ENCODE assay signal across 10 mouse cellular contexts in genomic region chr11:55533378-55533777, GRCm38 (mm10).
A peak's percentile ranks its signal among the peaks of the same experiment; 100 is the strongest.
DNase-seq lines count a peak whose midpoint lies in the region; ATAC-seq and TF ChIP-seq lines count a peak whose summit lies in the region.
"Had no signal": no experiment of that assay in that cellular context is flagged by ENCODE, and none has a peak within 500 bp of the region (broad histone marks: within the 10 kb centered on the region; RNA-seq: fewer than 3 reads in every experiment).

No protein-coding gene starts in this region.

- no peak for ATAC-seq in hindbrain, embryonic 15.5 days (ENCODE audit: low FRiP score, low read depth)
- ATAC-seq in hindbrain, embryonic 11.5 days (ENCODE audit: low FRiP score), result no peak
- ATAC-seq in liver, postnatal 0 days, result no peak
- ATAC-seq: Patski had no signal

- H3K9me3 ChIP-seq in hindbrain, embryonic 15.5 days, result no peaks in the 10 kb centered on the region
- H3K9me3 ChIP-seq in hindbrain, embryonic 11.5 days (ENCODE audit: control insufficient read depth, low read length), result no peaks in the 10 kb centered on the region
- no peaks in the 10 kb centered on the region for H3K9me3 ChIP-seq in liver, postnatal 0 days (ENCODE audit: low read length)
- H3K9me3 ChIP-seq: limb, embryonic 13.5 days had no signal

- H3K36me3 ChIP-seq in hindbrain, embryonic 15.5 days, result no peaks in the 10 kb centered on the region
- no peaks in the 10 kb centered on the region for H3K36me3 ChIP-seq in hindbrain, embryonic 11.5 days (ENCODE audit: control insufficient read depth, insufficient read depth, low read length)
- no peaks in the 10 kb centered on the region for H3K36me3 ChIP-seq in liver, postnatal 0 days (replicated peaks; ENCODE audit: insufficient read depth, low read length)
- H3K36me3 ChIP-seq: limb, embryonic 13.5 days had no signal

- no peak for TF ChIP-seq EP300 in liver, postnatal 0 days (IDR thresholded peaks at IDR 0.05; ENCODE audit: low read depth)

- H3K4me3 ChIP-seq in hindbrain, embryonic 15.5 days, result no peak overlapping the region
- no peak overlapping the region for H3K4me3 ChIP-seq in hindbrain, embryonic 11.5 days (ENCODE audit: low read depth, low read length)
- H3K4me3 ChIP-seq in liver, postnatal 0 days (ENCODE audit: low read depth, low read length), result no peak overlapping the region
- H3K4me3 ChIP-seq: limb, embryonic 13.5 days had no signal

- 0 out of 2 replicates have a peak overlapping the region, but pooled peaks have one; percentile 3 for H3K27ac ChIP-seq in hindbrain, embryonic 15.5 days (replicated peaks)
- H3K27ac ChIP-seq in hindbrain, embryonic 11.5 days (ENCODE audit: low read depth, low read length), result no peak overlapping the region
- no peak overlapping the region for H3K27ac ChIP-seq in liver, postnatal 0 days (ENCODE audit: low read depth)
- H3K27ac ChIP-seq: limb, embryonic 13.5 days had no signal

- WGBS in hindbrain, embryonic 15.5 days, result 42% methylated on average over 5 of the region's 5 CpGs
- WGBS in hindbrain, embryonic 11.5 days, result 92% methylated on average over 5 of the region's 5 CpGs
- WGBS in liver, postnatal 0 days (ENCODE audit: insufficient replicate concordance), result 61% methylated on average over 5 of the region's 5 CpGs

- H3K27me3 ChIP-seq in hindbrain, embryonic 15.5 days, result no peaks in the 10 kb centered on the region
- H3K27me3 ChIP-seq in hindbrain, embryonic 11.5 days (ENCODE audit: control insufficient read depth, insufficient read depth, low read length), result no peaks in the 10 kb centered on the region
- H3K27me3 ChIP-seq in liver, postnatal 0 days (ENCODE audit: insufficient read depth, low read length), result no peaks in the 10 kb centered on the region
- H3K27me3 ChIP-seq: limb, embryonic 13.5 days had no signal

- peaks cover 11% of the 10 kb centered on the region for H3K4me1 ChIP-seq in hindbrain, embryonic 15.5 days (replicated peaks)
- no peaks in the 10 kb centered on the region for H3K4me1 ChIP-seq in hindbrain, embryonic 11.5 days (replicated peaks; ENCODE audit: control insufficient read depth, insufficient read depth, low read length)
- H3K4me1 ChIP-seq in liver, postnatal 0 days (ENCODE audit: insufficient read depth), result no peaks in the 10 kb centered on the region
- H3K4me1 ChIP-seq: limb, embryonic 13.5 days had no signal

- no peak for DNase-seq in hindbrain, embryonic 11.5 days (ENCODE audit: low spot score)
- DNase-seq in cerebellum, adult 18-20 months, result peak; percentile 88
- DNase-seq in frontal cortex, postnatal 14 days (ENCODE audit: low spot score in 2 of 2), result peak; percentile 17 to 46
- DNase-seq in left cerebral cortex, postnatal 4 days, result peak; percentile 87
- no peak for DNase-seq in liver, postnatal 0 days
- DNase-seq in B cell, adult 2 months, result no peak
- no peak for DNase-seq in gastrocnemius, postnatal 36 days

- H3K4me2 ChIP-seq in hindbrain, embryonic 15.5 days, result no peak overlapping the region; the same call in 1 of the 2 replicates
- no peak overlapping the region for H3K4me2 ChIP-seq in hindbrain, embryonic 11.5 days (replicated peaks; ENCODE audit: low read depth, low read length)
- no peak overlapping the region for H3K4me2 ChIP-seq in liver, postnatal 0 days (ENCODE audit: low read depth, low read length)
- H3K4me2 ChIP-seq: limb, embryonic 13.5 days had no signal

- no peak for TF ChIP-seq CTCF in liver, postnatal 0 days (IDR thresholded peaks at IDR 0.05; ENCODE audit: low read depth)

- no peak overlapping the region for H3K9ac ChIP-seq in hindbrain, embryonic 15.5 days
- no peak overlapping the region for H3K9ac ChIP-seq in hindbrain, embryonic 11.5 days (ENCODE audit: low read depth, low read length)
- no peak overlapping the region for H3K9ac ChIP-seq in liver, postnatal 0 days (replicated peaks)
- H3K9ac ChIP-seq: limb, embryonic 13.5 days had no signal

- intact Hi-C loops in left cerebral cortex, postnatal 4 days (cut with DNase I), result loop anchor here (10.0 kb wide), 1 partner anchor 261 kb away; no protein-coding TSS in a partner anchor
- intact Hi-C loops in gastrocnemius, postnatal 36 days (cut with DNase I), result no loop called here

Comparison
In these comparisons a context has a peak if more than half of its experiments do, and no peak if none do; other contexts are left out.
1. DNase-seq: peak in cerebellum, adult 18-20 months (2 of 2), frontal cortex, postnatal 14 days (2 of 2) and left cerebral cortex, postnatal 4 days (single experiment); none in hindbrain, embryonic 11.5 days (single experiment), liver, postnatal 0 days (single experiment), B cell, adult 2 months (0 of 2) and gastrocnemius, postnatal 36 days (0 of 2).